Mouse (Mus musculus): ENCODE results near the gene Mipep. TPM values are rescaled to one million over a fixed set of nuclear protein-coding genes. Genes with fewer than 3 reads are reported as not detected.

The Mipep gene
- polyA plus RNA-seq, 1 experiment from 2014 or later = 9.8 TPM

DNA sequence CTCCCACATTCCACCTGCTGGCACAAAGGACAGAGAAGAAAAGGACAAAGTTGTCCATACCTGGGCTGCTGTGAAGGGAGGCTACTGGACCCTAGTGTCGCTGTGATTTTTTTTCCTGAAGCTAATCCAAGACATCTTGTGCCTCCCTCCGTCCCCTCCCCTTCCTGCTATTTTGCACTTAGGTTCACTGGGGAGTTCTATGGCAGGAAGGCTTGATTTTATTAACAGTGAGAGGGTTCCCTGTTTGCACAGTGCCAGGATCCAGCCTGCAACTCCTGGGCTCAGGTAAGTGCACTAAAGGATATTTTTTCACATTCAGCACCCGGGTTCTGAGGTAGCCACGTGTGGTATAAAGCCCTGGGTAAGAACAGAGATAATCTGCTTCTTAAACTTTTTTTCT is 16.5 kb upstream of the Mipep start, which contains the start of gene C1qtnf9:
Gene C1qtnf9, plus strand, starts transcription at position 251 of the 400 bp plus-strand sequence.
- no peak within 1 kb of the TSS for H3K4me2 ChIP-seq (replicated peaks; ENCODE audit: low read depth)
- H3K9me3 ChIP-seq (ENCODE audit: control insufficient read depth, low read length) = no peaks in the 10 kb centered on the region
- H3K4me3 ChIP-seq (ENCODE audit: low read depth, low read length) = no peak within 1 kb of the TSS
- H3K27me3 ChIP-seq (ENCODE audit: control insufficient read depth, insufficient read depth, low read length) = no peaks in the 10 kb centered on the region
- DNase-seq (ENCODE audit: low spot score) (no peak), ATAC-seq (ENCODE audit: low FRiP score, low TSS enrichment) (no peak)
- no peak within 1 kb of the TSS for H3K27ac ChIP-seq (replicated peaks)
- H3K9ac ChIP-seq (ENCODE audit: low read length) = no peak within 1 kb of the TSS
- H3K4me1 ChIP-seq (replicated peaks; ENCODE audit: control insufficient read depth, insufficient read depth) = no peaks in the 10 kb centered on the region
- TF ChIP-seq CTCF (IDR thresholded peaks at IDR 0.05; ENCODE audit: low read depth) = no peak
- TF ChIP-seq EP300 (optimal IDR thresholded peaks at IDR 0.05) = no peak
- H3K36me3 ChIP-seq (ENCODE audit: control insufficient read depth, insufficient read depth, low read length) = no peaks in the 10 kb centered on the region
- 52% methylated on average over 4 of the region's 4 CpGs for WGBS

DNA sequence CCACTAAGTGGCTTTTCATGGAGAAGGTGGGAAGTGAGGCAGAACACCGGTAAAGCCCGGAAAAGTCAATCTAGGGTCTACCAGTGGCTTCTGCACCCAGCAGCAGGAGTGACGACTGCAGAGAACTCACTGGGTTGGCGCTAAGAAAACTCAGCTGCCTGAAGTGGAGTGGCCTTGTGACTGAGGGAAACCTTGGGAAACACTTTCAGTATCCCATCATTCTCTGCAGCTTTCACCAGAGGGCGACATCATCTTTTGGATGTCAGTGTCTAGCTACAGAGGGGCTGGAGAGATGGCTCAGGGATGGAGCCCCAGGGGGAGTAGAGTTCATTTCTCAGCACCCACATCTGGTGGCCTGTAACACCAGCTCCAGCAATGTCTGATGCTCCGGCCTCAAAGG is 15.0 kb upstream of the Mipep start:
- DNase-seq (ENCODE audit: low spot score) (no peak), ATAC-seq (ENCODE audit: low FRiP score, low TSS enrichment) (no peak)
- Histone ChIP-seq H3K4me3 (ENCODE audit: low read depth, low read length) (no peak overlapping the region), H3K9me3 (ENCODE audit: control insufficient read depth, low read length) (no peaks in the 10 kb centered on the region), H3K27ac (replicated peaks) (no peak overlapping the region), H3K27me3 (ENCODE audit: control insufficient read depth, insufficient read depth, low read length) (no peaks in the 10 kb centered on the region), H3K4me2 (replicated peaks; ENCODE audit: low read depth) (no peak overlapping the region), H3K9ac (ENCODE audit: low read length) (no peak overlapping the region), H3K4me1 (replicated peaks; ENCODE audit: control insufficient read depth, insufficient read depth) (no peaks in the 10 kb centered on the region), H3K36me3 (ENCODE audit: control insufficient read depth, insufficient read depth, low read length) (no peaks in the 10 kb centered on the region)
- WGBS = 49% methylated on average over 6 of the region's 6 CpGs
- TF ChIP-seq EP300 (optimal IDR thresholded peaks at IDR 0.05) (no peak), CTCF (IDR thresholded peaks at IDR 0.05; ENCODE audit: low read depth) (peak; percentile 55)

DNA sequence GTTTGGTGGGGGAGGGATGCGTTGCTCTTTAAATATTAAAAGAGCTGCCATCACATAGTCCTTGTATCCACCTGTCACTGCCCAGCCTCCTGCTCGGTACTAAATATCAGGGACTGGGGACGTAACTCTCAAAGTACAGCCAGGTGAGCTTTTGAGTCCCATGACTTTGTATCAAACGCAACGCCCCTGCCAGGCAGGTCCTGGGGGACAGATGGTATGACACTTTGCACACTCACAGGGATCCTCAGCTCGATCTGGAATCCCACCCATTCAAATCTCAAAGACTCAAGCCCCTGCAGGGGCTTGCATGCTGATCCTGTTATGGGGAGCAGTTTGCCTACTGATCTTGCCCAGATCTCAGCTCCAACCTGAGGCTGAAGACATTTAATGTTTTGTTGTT is 13.8 kb upstream of the Mipep start:
- H3K27ac ChIP-seq (replicated peaks) = no peak overlapping the region
- 68% methylated on average over 6 of the region's 6 CpGs for WGBS
- H3K4me1 ChIP-seq (replicated peaks; ENCODE audit: control insufficient read depth, insufficient read depth) = no peaks in the 10 kb centered on the region
- ATAC-seq (ENCODE audit: low FRiP score, low TSS enrichment) = no peak
- no peak overlapping the region for H3K9ac ChIP-seq (ENCODE audit: low read length)
- no peaks in the 10 kb centered on the region for H3K27me3 ChIP-seq (ENCODE audit: control insufficient read depth, insufficient read depth, low read length)
- no peaks in the 10 kb centered on the region for H3K9me3 ChIP-seq (ENCODE audit: control insufficient read depth, low read length)
- no peak for TF ChIP-seq CTCF (IDR thresholded peaks at IDR 0.05; ENCODE audit: low read depth)
- TF ChIP-seq EP300 (optimal IDR thresholded peaks at IDR 0.05) = no peak
- no peak overlapping the region for H3K4me3 ChIP-seq (ENCODE audit: low read depth, low read length)
- no peaks in the 10 kb centered on the region for H3K36me3 ChIP-seq (ENCODE audit: control insufficient read depth, insufficient read depth, low read length)
- no peak for DNase-seq (ENCODE audit: low spot score)
- no peak overlapping the region; the same call in 1 of the 2 replicates for H3K4me2 ChIP-seq (replicated peaks; ENCODE audit: low read depth)

DNA sequence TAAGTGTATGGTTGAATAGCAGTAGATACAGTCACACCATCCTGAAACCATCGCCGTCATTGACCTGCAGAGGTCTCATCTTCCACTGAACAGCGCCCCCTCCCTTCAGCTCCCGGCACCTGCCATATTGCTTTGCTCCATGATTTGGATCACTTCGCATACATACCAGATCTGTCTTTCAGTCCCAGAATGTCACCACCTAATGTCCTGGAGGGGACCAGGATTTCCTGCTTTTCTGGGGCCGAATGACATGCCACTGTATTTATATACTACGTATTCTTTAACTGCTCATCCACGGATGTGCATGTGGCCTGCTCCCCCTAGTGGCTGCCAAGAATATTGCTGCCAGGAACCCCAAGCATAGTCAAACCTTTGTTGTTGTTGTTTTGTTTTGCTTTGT is 13.3 kb upstream of the Mipep start:
- Histone ChIP-seq H3K27me3 (ENCODE audit: control insufficient read depth, insufficient read depth, low read length) (no peaks in the 10 kb centered on the region), H3K9me3 (ENCODE audit: control insufficient read depth, low read length) (no peaks in the 10 kb centered on the region), H3K4me2 (replicated peaks; ENCODE audit: low read depth) (peak overlapping the region; percentile 50), H3K9ac (ENCODE audit: low read length) (no peak overlapping the region), H3K27ac (replicated peaks) (no peak overlapping the region), H3K36me3 (ENCODE audit: control insufficient read depth, insufficient read depth, low read length) (no peaks in the 10 kb centered on the region), H3K4me1 (replicated peaks; ENCODE audit: control insufficient read depth, insufficient read depth) (no peaks in the 10 kb centered on the region), H3K4me3 (ENCODE audit: low read depth, low read length) (peak overlapping the region; percentile 31; the same call in 1 of the 2 replicates)
- 5% methylated on average over 8 of the region's 8 CpGs for WGBS
- DNase-seq (ENCODE audit: low spot score) (peak; percentile 80), ATAC-seq (ENCODE audit: low FRiP score, low TSS enrichment) (peak; percentile 63; the same call in 1 of the 2 replicates)
- TF ChIP-seq CTCF (IDR thresholded peaks at IDR 0.05; ENCODE audit: low read depth) = peak; percentile 90
- no peak for TF ChIP-seq EP300 (optimal IDR thresholded peaks at IDR 0.05)

DNA sequence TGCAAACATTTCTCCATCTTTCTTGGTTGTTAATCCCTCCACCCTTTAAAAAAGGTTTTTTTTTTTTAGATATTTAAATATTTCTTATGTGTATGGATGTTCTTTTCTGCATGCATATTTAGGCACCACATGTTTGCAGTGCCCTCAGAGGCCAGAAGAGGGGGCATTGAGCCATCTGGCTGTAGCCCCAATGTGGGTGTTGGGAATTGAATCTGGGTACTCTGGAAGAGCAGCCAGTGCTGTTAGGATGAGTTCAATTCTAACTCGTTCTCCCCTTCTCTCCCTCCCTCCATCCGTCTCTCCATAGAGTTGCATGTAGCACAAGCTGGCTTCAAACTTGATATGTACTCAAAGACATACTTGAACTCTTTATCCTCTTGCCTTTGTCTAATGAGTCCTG is 10.9 kb upstream of the Mipep start:
- Histone ChIP-seq H3K27ac (replicated peaks) (no peak overlapping the region), H3K4me1 (replicated peaks; ENCODE audit: control insufficient read depth, insufficient read depth) (no peaks in the 10 kb centered on the region), H3K4me2 (replicated peaks; ENCODE audit: low read depth) (no peak overlapping the region), H3K4me3 (ENCODE audit: low read depth, low read length) (no peak overlapping the region), H3K9me3 (ENCODE audit: control insufficient read depth, low read length) (no peaks in the 10 kb centered on the region), H3K9ac (ENCODE audit: low read length) (no peak overlapping the region), H3K27me3 (ENCODE audit: control insufficient read depth, insufficient read depth, low read length) (no peaks in the 10 kb centered on the region), H3K36me3 (ENCODE audit: control insufficient read depth, insufficient read depth, low read length) (no peaks in the 10 kb centered on the region)
- DNase-seq (ENCODE audit: low spot score) (no peak), ATAC-seq (ENCODE audit: low FRiP score, low TSS enrichment) (no peak)
- 71% methylated on average over 2 of the region's 2 CpGs for WGBS
- peak; percentile 52 for TF ChIP-seq CTCF (IDR thresholded peaks at IDR 0.05; ENCODE audit: low read depth)
- no peak for TF ChIP-seq EP300 (optimal IDR thresholded peaks at IDR 0.05)

DNA sequence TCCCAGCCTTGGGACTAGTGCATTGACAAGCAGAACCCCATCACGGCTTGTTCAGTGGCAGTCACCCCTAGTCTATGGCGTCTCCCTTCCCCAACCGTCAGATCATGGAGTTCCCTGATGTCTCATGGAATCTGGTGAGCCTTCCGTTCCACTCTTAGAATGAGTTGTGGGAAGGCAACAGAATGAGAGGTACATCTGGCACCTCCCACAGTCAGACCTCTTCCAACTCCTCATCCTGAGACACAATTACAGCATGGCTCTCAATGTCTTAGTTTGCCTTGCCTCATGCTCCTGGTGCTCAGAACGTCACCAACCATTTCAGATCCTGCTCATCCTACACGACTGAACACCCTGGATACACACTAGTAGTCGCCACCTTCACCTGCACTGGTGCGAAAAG is 7.9 kb upstream of the Mipep start:
- ATAC-seq (ENCODE audit: low FRiP score, low TSS enrichment) (no peak), DNase-seq (ENCODE audit: low spot score) (no peak)
- Histone ChIP-seq H3K9me3 (ENCODE audit: control insufficient read depth, low read length) (no peaks in the 10 kb centered on the region), H3K27me3 (ENCODE audit: control insufficient read depth, insufficient read depth, low read length) (no peaks in the 10 kb centered on the region), H3K4me1 (replicated peaks; ENCODE audit: control insufficient read depth, insufficient read depth) (no peaks in the 10 kb centered on the region), H3K36me3 (ENCODE audit: control insufficient read depth, insufficient read depth, low read length) (no peaks in the 10 kb centered on the region), H3K4me2 (replicated peaks; ENCODE audit: low read depth) (no peak overlapping the region), H3K9ac (ENCODE audit: low read length) (no peak overlapping the region), H3K4me3 (ENCODE audit: low read depth, low read length) (no peak overlapping the region), H3K27ac (replicated peaks) (no peak overlapping the region)
- TF ChIP-seq CTCF (IDR thresholded peaks at IDR 0.05; ENCODE audit: low read depth) = no peak
- 86% methylated on average over 8 of the region's 8 CpGs for WGBS

Measured in stomach, postnatal 0 days (tissue).